Mouse (Mus musculus) forebrain, embryonic 15.5 days (tissue): ENCODE results near the gene 4930522L14Rik. TPM values are rescaled to one million over a fixed set of nuclear protein-coding genes. Genes with fewer than 3 reads are reported as not detected.
"Not testable (repeated sequence)": the region's sequence is repeated elsewhere in the genome, so short reads cannot be mapped to it uniquely, and the experiment has no call there.

Source experiments
- ATAC-seq: fragments of 200-750 bp; cut with Nextera tagmentation; replicated peaks from 2 replicates; pipeline ENCODE4 v1.8.0; 2017; ENCODE audit warnings: mild to moderate bottlenecking, moderate TSS enrichment, moderate library complexity
- H3K27ac ChIP-seq: fragments of 300-500 bp; sonication (generic); replicated peaks from 2 replicates; pipeline ENCODE4 v1.5.1; 2015; ENCODE audit warnings: mild to moderate bottlenecking, inconsistent platforms
- H3K27me3 ChIP-seq: fragments of 300-500 bp; sonication (generic); 2 replicates; pipeline ENCODE4 v1.6.1; 2015; ENCODE audit warnings: inconsistent platforms
- H3K36me3 ChIP-seq: fragments of 300-500 bp; sonication (generic); 2 replicates; pipeline ENCODE4 v1.6.1; 2015; ENCODE audit warnings: mild to moderate bottlenecking, inconsistent platforms
- H3K4me1 ChIP-seq: fragments of 300-500 bp; sonication (generic); 2 replicates; pipeline ENCODE4 v1.6.1; 2015; ENCODE audit warnings: inconsistent platforms
- H3K4me2 ChIP-seq: fragments of 300-500 bp; sonication (generic); replicated peaks from 2 replicates; pipeline ENCODE4 v1.6.1; 2015; ENCODE audit warnings: mild to moderate bottlenecking, inconsistent platforms
- H3K4me3 ChIP-seq: fragments of 300-500 bp; sonication (generic); 2 replicates; pipeline ENCODE4 v1.5.1; 2015; ENCODE audit warnings: mild to moderate bottlenecking, inconsistent platforms
- H3K9ac ChIP-seq: fragments of 300-500 bp; sonication (generic); replicated peaks from 2 replicates; pipeline ENCODE4 v1.6.1; 2015; ENCODE audit warnings: mild to moderate bottlenecking, inconsistent platforms
- H3K9me3 ChIP-seq: fragments of 300-500 bp; sonication (generic); 2 replicates; pipeline ENCODE4 v1.6.1; 2016; ENCODE audit warnings: inconsistent platforms
- WGBS: fragments of 180-500 bp; shearing (Covaris S2); methylation state at CpG from one replicate; pipeline ENCODE4 v1.1.7; 2015; ENCODE audit warnings: mixed read lengths; 5-methylcytosine and 5-hydroxymethylcytosine counted together
- polyA plus RNA-seq: library from polyadenylated mRNA; unstranded; fragments of >200 nt; fragmentation: Nextera tagmentation; extraction: Ambion mirVana; gene quantifications from 2 replicates; pipeline ENCODE4 v1.2.1, GENCODE M21; 2015

Gene 4930522L14Rik
- 4.7 and 5.2 TPM in 2 replicates for polyA plus RNA-seq

GRCm38 (mm10) chr5:109751391-109752071 is at the start of gene 4930522L14Rik:
TSS of gene 4930522L14Rik (minus strand) at chr5:109751886.
- Histone ChIP-seq H3K4me2 (peak within 1 kb of the TSS; percentile 65), H3K4me3 (peak within 1 kb of the TSS; percentile 57), H3K9ac (peak within 1 kb of the TSS; percentile 51)
- not testable (repeated sequence) for H3K4me1 ChIP-seq, H3K27ac ChIP-seq, H3K9me3 ChIP-seq, H3K27me3 ChIP-seq, H3K36me3 ChIP-seq
- WGBS: under 1% methylated on average over 25 of the region's 25 CpGs
- ATAC-seq: peak; percentile 98

- not testable (repeated sequence) for H3K27me3 ChIP-seq, H3K36me3 ChIP-seq, H3K9ac ChIP-seq, H3K4me3 ChIP-seq, H3K4me1 ChIP-seq, ATAC-seq, H3K9me3 ChIP-seq, H3K4me2 ChIP-seq, H3K27ac ChIP-seq
Observed at GRCm38 (mm10) chr5:109801466-109801865, 49.8 kb upstream of the 4930522L14Rik start.

GRCm38 (mm10) chr5:109799948-109800347 is 48.3 kb upstream of the 4930522L14Rik start:
- H3K27ac ChIP-seq, H3K9me3 ChIP-seq, H3K9ac ChIP-seq, ATAC-seq, H3K4me3 ChIP-seq, H3K4me2 ChIP-seq, H3K27me3 ChIP-seq, H3K36me3 ChIP-seq, H3K4me1 ChIP-seq: not testable (repeated sequence)
- 56% methylated on average over 2 of the region's 2 CpGs for WGBS

- not testable (repeated sequence) for H3K4me3 ChIP-seq, H3K4me1 ChIP-seq, H3K9me3 ChIP-seq, H3K27ac ChIP-seq, H3K27me3 ChIP-seq, ATAC-seq, H3K4me2 ChIP-seq, H3K36me3 ChIP-seq, H3K9ac ChIP-seq
- 89% methylated on average over 3 of the region's 3 CpGs for WGBS
Observed at GRCm38 (mm10) chr5:109797017-109797416, 45.3 kb upstream of the 4930522L14Rik start.

- not testable (repeated sequence) for H3K27me3 ChIP-seq, H3K27ac ChIP-seq, H3K4me1 ChIP-seq, H3K9me3 ChIP-seq, H3K36me3 ChIP-seq
- Histone ChIP-seq H3K4me3 (peak overlapping the region; percentile 63), H3K9ac (peak overlapping the region; percentile 58), H3K4me2 (peak overlapping the region; percentile 78)
- 1% methylated on average over 25 of the region's 25 CpGs for WGBS
- peak; percentile 96 for ATAC-seq
Observed at GRCm38 (mm10) chr5:109795967-109796652, 44.4 kb upstream of the 4930522L14Rik start.

GRCm38 (mm10) chr5:109752073-109752780 is 541 bp upstream of the 4930522L14Rik start:
- Histone ChIP-seq H3K4me2 (peak overlapping the region; percentile 65), H3K4me3 (peak overlapping the region; percentile 57), H3K9ac (peak overlapping the region; percentile 37)
- ATAC-seq: peak; percentile 21
- H3K9me3 ChIP-seq, H3K4me1 ChIP-seq, H3K27me3 ChIP-seq, H3K27ac ChIP-seq, H3K36me3 ChIP-seq: not testable (repeated sequence)
- 57% methylated on average over 4 of the region's 4 CpGs for WGBS

GRCm38 (mm10) chr5:109745081-109745480 is 6.6 kb downstream of the 4930522L14Rik start:
- not testable (repeated sequence) for H3K27ac ChIP-seq, H3K9ac ChIP-seq, H3K9me3 ChIP-seq, H3K4me3 ChIP-seq, ATAC-seq, H3K27me3 ChIP-seq, H3K4me2 ChIP-seq, H3K36me3 ChIP-seq, H3K4me1 ChIP-seq
- WGBS: 93% methylated on average over 1 of the region's 1 CpGs

GRCm38 (mm10) chr5:109717341-109717740 is 34.3 kb downstream of the 4930522L14Rik start:
- H3K4me1 ChIP-seq, ATAC-seq: not testable (repeated sequence)

GRCm38 (mm10) chr5:109691205-109691965 is 60.3 kb downstream of the 4930522L14Rik start:
- not testable (repeated sequence) for H3K27me3 ChIP-seq, H3K9ac ChIP-seq, H3K36me3 ChIP-seq, H3K4me1 ChIP-seq, H3K9me3 ChIP-seq
- peak; percentile 24 for ATAC-seq
- Histone ChIP-seq H3K4me2 (peak overlapping the region; percentile 80), H3K4me3 (peak overlapping the region; percentile 71), H3K27ac (peak overlapping the region; percentile 40; the same call in 1 of the 2 replicates)
- 61% methylated on average over 5 of the region's 5 CpGs for WGBS

More at GRCm38 (mm10) chr5:109717341-109717740, 34.3 kb downstream of the 4930522L14Rik start:
- H3K36me3 ChIP-seq, H3K9ac ChIP-seq, H3K4me2 ChIP-seq, H3K4me3 ChIP-seq, H3K27ac ChIP-seq, H3K27me3 ChIP-seq, H3K9me3 ChIP-seq: not testable (repeated sequence)
- 87% methylated on average over 3 of the region's 3 CpGs for WGBS

- Histone ChIP-seq H3K9ac (peak within 1 kb of the TSS; percentile 66), H3K4me3 (peak within 1 kb of the TSS; percentile 71), H3K4me2 (peak within 1 kb of the TSS; percentile 80), H3K27ac (peak within 1 kb of the TSS; percentile 69)
- H3K36me3 ChIP-seq, H3K4me1 ChIP-seq, H3K9me3 ChIP-seq, H3K27me3 ChIP-seq: not testable (repeated sequence)
- peak; percentile 99 for ATAC-seq
- under 1% methylated on average over 26 of the region's 26 CpGs for whole genome bisulfite sequencing
Observed at GRCm38 (mm10) chr5:109690537-109691201, 61.0 kb downstream of the 4930522L14Rik start, which contains the start of gene 5430403G16Rik. TSS of gene 5430403G16Rik (minus strand) at chr5:109691041.
